Mouse (Mus musculus): ENCODE measurements around the gene Pmis2.

GRCm38 (mm10) chr7:30711942-30712341, 40.5 kb upstream of the Pmis2 start, which contains the start of gene Atp4a:
- TF ChIP-seq CTCF (IDR thresholded peaks at IDR 0.05; ENCODE audit: low read depth, low read length) (no peak), POLR2A (IDR thresholded peaks at IDR 0.05; ENCODE audit: extremely low read depth, insufficient read depth, low read length) (no peak)

Measured in liver, adult 2 months (tissue).